Mouse (Mus musculus): ENCODE measurements around the gene Hspa12b. TPM values are rescaled to one million over a fixed set of nuclear protein-coding genes. Genes with fewer than 3 reads are reported as not detected.

Gene Hspa12b
- polyA plus RNA-seq, 1 experiment from 2014 or later: 23.7 TPM

- H3K4me1 ChIP-seq (ENCODE audit: insufficient read depth, low read length): peaks cover 38% of the 10 kb centered on the region
These were observed 45.2 kb downstream of the Hspa12b start for GRCm38 (mm10) chr2:131172322-131172721.

GRCm38 (mm10) chr2:131174700-131175099 lies 47.6 kb downstream of the Hspa12b start:
- peak; percentile 17; the same call in 1 of the 2 replicates for ATAC-seq (ENCODE audit: low FRiP score, low TSS enrichment)
- no peaks in the 10 kb centered on the region for H3K9me3 ChIP-seq (ENCODE audit: low read length)
- 0 out of 2 replicates have a peak, but pooled peaks cover 14% of the 10 kb centered on the region for H3K36me3 ChIP-seq (ENCODE audit: insufficient read depth, low read length)
- H3K27me3 ChIP-seq (ENCODE audit: insufficient read depth, low read length): peaks cover 27% of the 10 kb centered on the region
- peak overlapping the region; percentile 50 for H3K4me3 ChIP-seq (ENCODE audit: low read length)
- H3K9ac ChIP-seq (replicated peaks; ENCODE audit: low read length): peak overlapping the region; percentile 61
- H3K27ac ChIP-seq (ENCODE audit: low read length): peak overlapping the region; percentile 78; the same call in 1 of the 2 replicates
- WGBS: 6% methylated on average over 11 of the region's 11 CpGs
- peaks cover 58% of the 10 kb centered on the region for H3K4me1 ChIP-seq (ENCODE audit: insufficient read depth, low read length)
- peak overlapping the region; percentile 90 for H3K4me2 ChIP-seq (replicated peaks; ENCODE audit: low read depth, low read length)

More at GRCm38 (mm10) chr2:131172322-131172721, 45.2 kb downstream of the Hspa12b start:
- H3K4me2 ChIP-seq (replicated peaks; ENCODE audit: low read depth, low read length): no peak overlapping the region
- H3K27ac ChIP-seq (ENCODE audit: low read length): no peak overlapping the region
- 0 out of 2 replicates have a peak, but pooled peaks cover 13% of the 10 kb centered on the region for H3K36me3 ChIP-seq (ENCODE audit: insufficient read depth, low read length)
- no peak overlapping the region for H3K4me3 ChIP-seq (ENCODE audit: low read length)
- no peak for ATAC-seq (ENCODE audit: low FRiP score, low TSS enrichment)
- WGBS: 49% methylated on average over 9 of the region's 9 CpGs
- H3K9me3 ChIP-seq (ENCODE audit: low read length): no peaks in the 10 kb centered on the region
- H3K9ac ChIP-seq (replicated peaks; ENCODE audit: low read length): no peak overlapping the region
- H3K27me3 ChIP-seq (ENCODE audit: insufficient read depth, low read length): peaks cover 27% of the 10 kb centered on the region

GRCm38 (mm10) chr2:131175286-131175944 lies 48.3 kb downstream of the Hspa12b start:
- Histone ChIP-seq H3K9me3 (ENCODE audit: low read length) (no peaks in the 10 kb centered on the region), H3K4me3 (ENCODE audit: low read length) (no peak overlapping the region), H3K4me1 (ENCODE audit: insufficient read depth, low read length) (peaks cover 58% of the 10 kb centered on the region), H3K36me3 (ENCODE audit: insufficient read depth, low read length) (0 out of 2 replicates have a peak, but pooled peaks cover 14% of the 10 kb centered on the region), H3K4me2 (replicated peaks; ENCODE audit: low read depth, low read length) (no peak overlapping the region), H3K27ac (ENCODE audit: low read length) (peak overlapping the region; percentile 78), H3K9ac (replicated peaks; ENCODE audit: low read length) (no peak overlapping the region), H3K27me3 (ENCODE audit: insufficient read depth, low read length) (peaks cover 25% of the 10 kb centered on the region)
- WGBS: 68% methylated on average over 3 of the region's 3 CpGs
- ATAC-seq (ENCODE audit: low FRiP score, low TSS enrichment): no peak

DNA sequence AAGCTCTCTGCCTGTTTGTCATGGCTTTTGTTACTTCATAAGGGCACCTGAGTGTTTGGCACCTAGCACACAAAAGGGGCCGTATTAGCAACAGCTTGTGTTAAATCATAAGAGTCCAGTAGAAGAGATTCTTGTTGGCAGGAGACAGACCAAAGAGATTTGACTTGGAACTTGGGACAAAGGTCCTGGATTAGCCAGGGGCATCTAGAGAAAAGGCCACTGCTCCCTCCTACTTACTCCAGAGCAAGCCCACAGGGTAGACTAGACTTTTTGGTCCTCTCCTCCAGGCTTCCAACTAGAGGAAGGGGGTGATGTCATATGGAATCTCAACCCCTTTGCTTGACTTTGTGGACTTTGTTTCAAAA lies 48.8 kb downstream of the Hspa12b start:
- H3K4me3 ChIP-seq (ENCODE audit: low read length): no peak overlapping the region
- peaks cover 58% of the 10 kb centered on the region for H3K4me1 ChIP-seq (ENCODE audit: insufficient read depth, low read length)
- no peak for ATAC-seq (ENCODE audit: low FRiP score, low TSS enrichment)
- H3K9me3 ChIP-seq (ENCODE audit: low read length): no peaks in the 10 kb centered on the region
- WGBS: 83% methylated on average over 1 of the region's 1 CpGs
- H3K36me3 ChIP-seq (ENCODE audit: insufficient read depth, low read length): 0 out of 2 replicates have a peak, but pooled peaks cover 14% of the 10 kb centered on the region
- H3K27me3 ChIP-seq (ENCODE audit: insufficient read depth, low read length): peaks cover 20% of the 10 kb centered on the region
- H3K9ac ChIP-seq (replicated peaks; ENCODE audit: low read length): 0 out of 2 replicates have a peak overlapping the region, but pooled peaks have one; percentile 25
- peak overlapping the region; percentile 78 for H3K27ac ChIP-seq (ENCODE audit: low read length)
- H3K4me2 ChIP-seq (replicated peaks; ENCODE audit: low read depth, low read length): peak overlapping the region; percentile 95

DNA sequence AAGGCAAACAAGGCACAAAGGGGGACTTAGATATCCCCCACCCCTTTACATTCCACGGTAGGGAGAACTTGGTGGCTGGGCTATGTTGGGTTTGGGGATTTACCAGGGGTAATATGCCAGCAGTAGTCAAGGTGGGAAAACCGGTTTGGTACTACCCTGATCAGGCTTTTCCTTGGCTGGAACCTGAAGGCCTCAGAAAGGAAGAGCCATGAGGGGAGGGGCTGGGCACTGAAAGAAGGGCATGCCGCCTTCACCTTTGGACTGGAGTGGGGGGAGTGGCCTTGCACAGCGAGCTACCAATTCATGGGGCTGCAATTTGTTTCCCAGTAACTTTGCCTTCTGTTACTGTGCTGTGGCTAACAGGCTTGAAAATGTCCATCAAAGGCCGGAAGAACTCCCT lies 49.4 kb downstream of the Hspa12b start:
- Histone ChIP-seq H3K9me3 (ENCODE audit: low read length) (no peaks in the 10 kb centered on the region), H3K9ac (replicated peaks; ENCODE audit: low read length) (no peak overlapping the region), H3K27me3 (ENCODE audit: insufficient read depth, low read length) (peaks cover 18% of the 10 kb centered on the region), H3K36me3 (ENCODE audit: insufficient read depth, low read length) (0 out of 2 replicates have a peak, but pooled peaks cover 14% of the 10 kb centered on the region), H3K4me1 (ENCODE audit: insufficient read depth, low read length) (peaks cover 52% of the 10 kb centered on the region), H3K4me3 (ENCODE audit: low read length) (peak overlapping the region; percentile 85; the same call in 1 of the 2 replicates), H3K4me2 (replicated peaks; ENCODE audit: low read depth, low read length) (peak overlapping the region; percentile 95), H3K27ac (ENCODE audit: low read length) (peak overlapping the region; percentile 78)
- WGBS: 55% methylated on average over 5 of the region's 5 CpGs
- ATAC-seq (ENCODE audit: low FRiP score, low TSS enrichment): no peak

- Histone ChIP-seq H3K27me3 (ENCODE audit: insufficient read depth, low read length) (peaks cover 4% of the 10 kb centered on the region), H3K36me3 (ENCODE audit: insufficient read depth, low read length) (0 out of 2 replicates have a peak, but pooled peaks cover 14% of the 10 kb centered on the region), H3K4me1 (ENCODE audit: insufficient read depth, low read length) (peaks cover 48% of the 10 kb centered on the region), H3K9me3 (ENCODE audit: low read length) (no peaks in the 10 kb centered on the region), H3K4me2 (replicated peaks; ENCODE audit: low read depth, low read length) (peak overlapping the region; percentile 95), H3K27ac (ENCODE audit: low read length) (peak overlapping the region; percentile 78), H3K4me3 (ENCODE audit: low read length) (peak overlapping the region; percentile 85), H3K9ac (replicated peaks; ENCODE audit: low read length) (peak overlapping the region; percentile 56)
- no peak for ATAC-seq (ENCODE audit: low FRiP score, low TSS enrichment)
- 78% methylated on average over 9 of the region's 9 CpGs for WGBS
These were observed 50.9 kb downstream of the Hspa12b start for GRCm38 (mm10) chr2:131177932-131178331.

- H3K9me3 ChIP-seq (ENCODE audit: low read length): no peaks in the 10 kb centered on the region
- ATAC-seq (ENCODE audit: low FRiP score, low TSS enrichment): no peak
- H3K27me3 ChIP-seq (ENCODE audit: insufficient read depth, low read length): no peaks in the 10 kb centered on the region
- H3K27ac ChIP-seq (ENCODE audit: low read length): peak overlapping the region; percentile 96
- 29% methylated on average over 26 of the region's 26 CpGs for WGBS
- H3K36me3 ChIP-seq (ENCODE audit: insufficient read depth, low read length): 0 out of 2 replicates have a peak, but pooled peaks cover 14% of the 10 kb centered on the region
- H3K4me2 ChIP-seq (replicated peaks; ENCODE audit: low read depth, low read length): peak overlapping the region; percentile 95
- H3K9ac ChIP-seq (replicated peaks; ENCODE audit: low read length): peak overlapping the region; percentile 98
- peak overlapping the region; percentile 85 for H3K4me3 ChIP-seq (ENCODE audit: low read length)
- peaks cover 48% of the 10 kb centered on the region for H3K4me1 ChIP-seq (ENCODE audit: insufficient read depth, low read length)
These were observed 51.8 kb downstream of the Hspa12b start for GRCm38 (mm10) chr2:131178828-131179245.

DNA sequence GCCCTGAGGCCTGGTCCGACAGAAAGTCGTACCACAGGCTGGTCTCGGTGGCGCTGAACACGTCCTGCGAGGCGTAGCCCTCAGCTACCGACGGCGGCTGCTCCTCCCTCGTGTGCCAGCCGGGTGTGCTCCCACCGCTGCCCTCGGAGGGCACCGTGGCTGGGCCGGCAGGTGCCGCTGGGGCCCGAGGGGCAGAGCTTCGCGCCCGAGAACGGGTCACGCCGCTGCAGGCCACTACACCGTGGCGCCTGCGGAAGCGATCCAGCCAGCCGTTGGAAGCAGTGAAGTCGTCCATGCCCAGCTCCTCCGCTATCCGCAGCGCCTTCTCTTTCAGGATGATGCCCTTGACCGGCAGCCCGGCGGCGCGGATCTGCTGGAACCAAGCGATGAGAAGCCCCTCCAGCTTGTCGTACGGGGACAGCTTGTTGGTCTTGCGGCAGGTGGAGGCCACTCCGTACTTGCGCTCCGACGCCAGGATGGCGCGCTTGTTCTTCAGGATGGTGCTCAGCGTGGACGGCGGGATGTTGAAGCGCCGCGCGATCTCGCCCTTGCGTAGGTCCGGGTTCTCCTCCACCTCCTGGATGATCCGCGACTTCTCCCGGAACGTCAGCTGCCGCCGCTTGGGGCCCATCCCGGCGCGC lies 52.3 kb downstream of the Hspa12b start:
- H3K36me3 ChIP-seq (ENCODE audit: insufficient read depth, low read length): 0 out of 2 replicates have a peak, but pooled peaks cover 14% of the 10 kb centered on the region
- ATAC-seq (ENCODE audit: low FRiP score, low TSS enrichment): peak; percentile 33; the same call in 1 of the 2 replicates
- no peaks in the 10 kb centered on the region for H3K9me3 ChIP-seq (ENCODE audit: low read length)
- peak overlapping the region; percentile 95 for H3K4me2 ChIP-seq (replicated peaks; ENCODE audit: low read depth, low read length)
- H3K27ac ChIP-seq (ENCODE audit: low read length): peak overlapping the region; percentile 96
- no peaks in the 10 kb centered on the region for H3K27me3 ChIP-seq (ENCODE audit: insufficient read depth, low read length)
- peaks cover 44% of the 10 kb centered on the region for H3K4me1 ChIP-seq (ENCODE audit: insufficient read depth, low read length)
- H3K4me3 ChIP-seq (ENCODE audit: low read length): peak overlapping the region; percentile 85
- peak overlapping the region; percentile 98 for H3K9ac ChIP-seq (replicated peaks; ENCODE audit: low read length)
- under 1% methylated on average over 59 of the region's 67 CpGs for WGBS

DNA sequence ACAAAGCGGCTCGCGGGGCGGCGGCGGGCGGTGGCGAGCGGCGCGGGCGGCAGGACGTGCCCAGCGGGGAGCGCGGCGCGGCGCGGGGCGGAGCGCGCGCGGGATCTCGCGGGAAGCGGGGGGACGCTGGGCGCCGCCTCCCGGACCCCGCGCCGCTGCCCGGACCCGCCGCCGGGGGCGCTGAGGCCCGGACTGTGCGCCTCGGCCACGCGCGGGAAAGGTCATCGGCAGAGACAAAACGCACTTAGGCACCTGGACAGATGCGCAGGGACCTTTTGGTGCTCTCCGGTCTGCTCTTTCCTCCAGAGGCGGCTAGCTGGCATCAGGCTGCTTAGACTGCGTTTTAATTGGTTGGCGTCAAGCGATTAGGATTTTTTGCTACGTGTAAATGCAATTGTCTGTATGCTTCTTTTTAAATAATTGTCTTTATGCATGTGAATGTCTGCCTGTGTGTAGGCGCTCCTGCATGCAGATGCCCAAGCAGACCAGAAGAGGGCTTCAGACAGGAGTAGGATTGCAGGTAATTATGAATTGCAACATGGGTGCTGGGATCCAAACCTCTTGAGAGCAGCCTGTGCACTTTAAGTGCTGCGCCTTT lies 53.0 kb downstream of the Hspa12b start, which contains the start of gene Cenpb:
TSS of gene Cenpb (minus strand) at position 78 of the 598 bp plus-strand sequence.
- ATAC-seq (ENCODE audit: low FRiP score, low TSS enrichment): peak; percentile 76
- WGBS: 3% methylated on average over 46 of the region's 57 CpGs

More for the DNA sequence above, 53.0 kb downstream of the Hspa12b start, which contains the start of gene Cenpb:
- peak within 1 kb of the TSS; percentile 98 for H3K9ac ChIP-seq (replicated peaks; ENCODE audit: low read length)
- H3K9me3 ChIP-seq (ENCODE audit: low read length): no peaks in the 10 kb centered on the region
- H3K27me3 ChIP-seq (ENCODE audit: insufficient read depth, low read length): no peaks in the 10 kb centered on the region
- H3K4me1 ChIP-seq (ENCODE audit: insufficient read depth, low read length): peaks cover 37% of the 10 kb centered on the region
- H3K4me2 ChIP-seq (replicated peaks; ENCODE audit: low read depth, low read length): peak within 1 kb of the TSS; percentile 95
- 0 out of 2 replicates have a peak, but pooled peaks cover 14% of the 10 kb centered on the region for H3K36me3 ChIP-seq (ENCODE audit: insufficient read depth, low read length)
- H3K27ac ChIP-seq (ENCODE audit: low read length): peak within 1 kb of the TSS; percentile 96
- H3K4me3 ChIP-seq (ENCODE audit: low read length): peak within 1 kb of the TSS; percentile 85

All from kidney, embryonic 16.5 days (tissue).